31 mouse cellular contexts compared by ENCODE assay signal in genomic region chr16:70310691-70311090, GRCm38 (mm10). TPM values are rescaled to one million over a fixed set of nuclear protein-coding genes. Genes with fewer than 3 reads are reported as not detected.
A peak's percentile ranks its signal among the peaks of the same experiment; 100 is the strongest.
DNase-seq lines count a peak whose midpoint lies in the region; ATAC-seq lines count a peak whose summit lies in the region.
"Had no signal": no experiment of that assay in that cellular context is flagged by ENCODE, and none has a peak within 500 bp of the region (broad histone marks: within the 10 kb centered on the region; RNA-seq: fewer than 3 reads in every experiment).

No protein-coding gene starts in this region.

- H3K4me1 ChIP-seq in forebrain, embryonic 10.5 days: peaks cover 21% of the 10 kb centered on the region
- H3K4me1 ChIP-seq: heart, embryonic 10.5 days had no signal

- H3K9me3 ChIP-seq in forebrain, embryonic 10.5 days: no peaks in the 10 kb centered on the region
- H3K9me3 ChIP-seq: embryonic facial prominence, embryonic 10.5 days; embryonic facial prominence, embryonic 13.5 days; G1E; heart, embryonic 10.5 days; heart, embryonic 13.5 days; hindbrain, embryonic 12.5 days; hindbrain, embryonic 15.5 days had no signal

- DNase-seq in 3134 (ENCODE audit: extremely low read depth, insufficient read length, low spot score) (peak; percentile 27), 416B (ENCODE audit: low read depth) (peak; percentile 53)
- DNase-seq in forebrain, embryonic 10.5 days (ENCODE audit: extremely low spot score, low spot score): no peak
- no peak for DNase-seq in urinary bladder, adult 18-20 months (ENCODE audit: low spot score in 2 of 2)
- no peak for DNase-seq in spleen, adult 12 weeks (ENCODE audit: low spot score)
- DNase-seq: adrenal gland, adult 8-10 months; adrenal gland, postnatal 25 days; B cell, adult 2 months; cerebellum, adult 11-12 months; cerebellum, adult 8-10 months; cerebellum, postnatal 10 days; cerebellum, postnatal 36 days; embryo, embryonic 11 days; forebrain, postnatal 0 days; gastrocnemius, adult 2 months; gastrocnemius, postnatal 14 days; heart, adult 2 months; heart, postnatal 14 days had no signal

- no peaks in the 10 kb centered on the region for H3K27me3 ChIP-seq in forebrain, embryonic 10.5 days (ENCODE audit: poor library complexity, severe bottlenecking)
- H3K27me3 ChIP-seq: CH12.LX; embryonic facial prominence, embryonic 13.5 days; heart, embryonic 13.5 days; hindbrain, embryonic 12.5 days; hindbrain, embryonic 15.5 days had no signal

- no peaks in the 10 kb centered on the region for H3K36me3 ChIP-seq in forebrain, embryonic 10.5 days (replicated peaks)
- H3K36me3 ChIP-seq: embryonic facial prominence, embryonic 10.5 days; embryonic facial prominence, embryonic 13.5 days; G1E; heart, embryonic 10.5 days; heart, embryonic 13.5 days; hindbrain, embryonic 12.5 days; hindbrain, embryonic 15.5 days had no signal

- ATAC-seq in granulocyte monocyte progenitor cell, adult 5-6 weeks (replicated peaks; ENCODE audit: poor library complexity, severe bottlenecking): peak; percentile 34
- ATAC-seq: activated CD4-positive, CD25-positive, alpha-beta regulatory T cell, adult 4 months; forebrain, embryonic 14.5 days; forebrain, postnatal 0 days; intestine, postnatal 0 days had no signal

- 90% methylated on average over 4 of the region's 4 CpGs for WGBS in forebrain, embryonic 10.5 days

- H3K4me3 ChIP-seq in forebrain, embryonic 10.5 days: no peak overlapping the region
- H3K4me3 ChIP-seq: embryonic facial prominence, embryonic 10.5 days; embryonic facial prominence, embryonic 13.5 days; erythroblast, embryonic 14.5 days; gastrocnemius, adult 2 months; heart, adult 2 months; heart, embryonic 10.5 days; heart, embryonic 13.5 days; hindbrain, embryonic 12.5 days; hindbrain, embryonic 15.5 days had no signal

- H3K27ac ChIP-seq in forebrain, embryonic 10.5 days: no peak overlapping the region
- H3K27ac ChIP-seq: embryonic facial prominence, embryonic 10.5 days; embryonic facial prominence, embryonic 13.5 days; gastrocnemius, adult 2 months; heart, adult 2 months; heart, embryonic 10.5 days; heart, embryonic 13.5 days; hindbrain, embryonic 12.5 days; hindbrain, embryonic 15.5 days had no signal

RNA-seq across cellular contexts. Expression of gene Gbe1, which starts 3.1 kb away (rescaled TPM):
- total RNA-seq in granulocyte monocyte progenitor cell, adult 5-6 weeks (2014; fragmentation: Nextera tagmentation): 21.5 and 23.6 TPM in 2 replicates
- 33.9 and 42.4 TPM in 2 replicates for total RNA-seq in granulocyte monocyte progenitor cell, adult 5-6 weeks (2017)
- 26.9 and 29.2 TPM in 2 replicates for polyA plus RNA-seq in forebrain, embryonic 10.5 days (2016; fragmentation: Nextera tagmentation; extraction: Ambion mirVana)
- total RNA-seq: CH12.LX had no signal

Comparison
In these comparisons a context has a peak if more than half of its experiments do, and no peak if none do; other contexts are left out.
1. DNase-seq: peak in 3134 (single experiment) and 416B (single experiment); none in forebrain, embryonic 10.5 days (single experiment), urinary bladder, adult 18-20 months (0 of 2) and spleen, adult 12 weeks (single experiment).